Mouse (Mus musculus) CH12.LX (cell line): ENCODE measurements around the gene C1qbp. TPM values are rescaled to one million over a fixed set of nuclear protein-coding genes. Genes with fewer than 3 reads are reported as not detected.

Source experiments
- DNase-seq: peaks from one replicate; pipeline ENCODE4 v3.0.0-alpha.2; 2013; ENCODE audit errors: extremely low read depth
- H3K27ac ChIP-seq: 2 replicates; pipeline ENCODE4 v1.5.1; 2012; ENCODE audit warnings: low read depth, mild to moderate bottlenecking, control low read depth, moderate library complexity; ENCODE audit not compliant: insufficient read depth
- H3K27me3 ChIP-seq: replicated peaks from 2 replicates; pipeline ENCODE3; 2012; ENCODE audit warnings: inconsistent platforms
- H3K36me3 ChIP-seq, 2 experiments: replicated peaks in 1 of 2; 2 replicates each; pipeline versions ENCODE3 to v1.6.1; 2012; ENCODE audit warnings: inconsistent platforms in 1 of 2, low read length in 1 of 2, mild to moderate bottlenecking in 1 of 2, mixed read lengths in 1 of 2, moderate library complexity in 1 of 2; ENCODE audit not compliant: control insufficient read depth in 1 of 2, insufficient read depth in 1 of 2
- H3K4me1 ChIP-seq, 2 experiments: 2 replicates each; pipeline ENCODE4 v1.6.1; 2012; ENCODE audit warnings: inconsistent platforms in 1 of 2, moderate library complexity in 1 of 2; ENCODE audit not compliant: insufficient read depth in 2 of 2, control insufficient read depth in 1 of 2
- H3K4me2 ChIP-seq: 2 replicates; pipeline ENCODE4 v1.6.1; 2012; ENCODE audit warnings: low read depth, mild to moderate bottlenecking, control low read depth; ENCODE audit not compliant: poor library complexity, insufficient read depth, severe bottlenecking
- H3K4me3 ChIP-seq, 3 experiments: fragments of 150-350 bp in 1 of 3; sonication (generic) in 1 of 3; replicated peaks in 1 of 3; 2 replicates each; pipeline versions ENCODE3 to v1.5.1; 2011 to 2012; ENCODE audit warnings: low read depth in 2 of 3, low read length in 2 of 3, mild to moderate bottlenecking in 2 of 3, moderate library complexity in 2 of 3, control low read depth in 1 of 3, improper control_type of control experiment in 1 of 3, inconsistent platforms in 1 of 3, mixed read lengths in 1 of 3; ENCODE audit not compliant: poor library complexity in 1 of 3
- H3K79me2 ChIP-seq: replicated peaks from 2 replicates; pipeline ENCODE4 v1.6.1; 2012; ENCODE audit warnings: mild to moderate bottlenecking, moderate library complexity; ENCODE audit not compliant: control insufficient read depth, poor library complexity, insufficient read depth, severe bottlenecking; ENCODE audit errors: extremely low read depth
- H3K9ac ChIP-seq: 2 replicates; pipeline ENCODE4 v1.6.1; 2012; ENCODE audit warnings: low read depth, mild to moderate bottlenecking, control low read depth, moderate library complexity; ENCODE audit not compliant: insufficient read depth
- H3K9me3 ChIP-seq: replicated peaks from 2 replicates; pipeline ENCODE3; 2012; ENCODE audit warnings: low read length, inconsistent platforms, mixed read lengths
- CHD1 ChIP-seq: IDR thresholded peaks from 2 replicates; pipeline ENCODE4 v1.6.1; 2012; ENCODE audit warnings: low read depth, low read length, improper control_type of control experiment, inconsistent platforms
- CHD2 ChIP-seq: IDR thresholded peaks from 2 replicates; pipeline ENCODE4 v1.6.1; 2011; ENCODE audit warnings: low read length, improper control_type of control experiment
- E2F4 ChIP-seq: IDR thresholded peaks from 2 replicates; pipeline ENCODE4 v1.6.1; 2011; ENCODE audit warnings: low read depth, low read length, improper control_type of control experiment; ENCODE audit not compliant: insufficient replicate concordance
- ELF1 ChIP-seq: IDR thresholded peaks from 2 replicates; pipeline ENCODE4 v1.6.1; 2014; ENCODE audit warnings: low read depth, mild to moderate bottlenecking, inconsistent platforms, low read length, improper control_type of control experiment
- EP300 ChIP-seq: IDR thresholded peaks from 2 replicates; pipeline ENCODE4 v1.6.1; 2011; ENCODE audit warnings: low read length, improper control_type of control experiment
- ETS1 ChIP-seq: conservative IDR thresholded peaks from 2 replicates; pipeline ENCODE4 v1.6.1; 2012; ENCODE audit warnings: low read depth, mild to moderate bottlenecking, inconsistent platforms, low read length, improper control_type of control experiment, moderate library complexity
- GABPA ChIP-seq: IDR thresholded peaks from 2 replicates; pipeline ENCODE4 v1.6.1; 2012; ENCODE audit warnings: low read depth, low read length, improper control_type of control experiment, inconsistent platforms; ENCODE audit not compliant: insufficient replicate concordance
- HCFC1 ChIP-seq: IDR thresholded peaks from 2 replicates; pipeline ENCODE4 v1.6.1; 2012; ENCODE audit warnings: low read depth, mild to moderate bottlenecking, inconsistent platforms, low read length, improper control_type of control experiment
- IRF4 ChIP-seq: IDR thresholded peaks from 2 replicates; pipeline ENCODE4 v1.6.1; 2014; ENCODE audit warnings: low read depth, mild to moderate bottlenecking, inconsistent platforms, low read length, improper control_type of control experiment
- JUN ChIP-seq: IDR thresholded peaks from 2 replicates; pipeline ENCODE4 v1.6.1; 2011; ENCODE audit warnings: low read depth, mild to moderate bottlenecking, low read length, improper control_type of control experiment, moderate library complexity; ENCODE audit not compliant: insufficient read depth
- KAT2A ChIP-seq: IDR thresholded peaks from 2 replicates; pipeline ENCODE4 v1.6.1; 2012; ENCODE audit warnings: low read length, improper control_type of control experiment, inconsistent platforms; ENCODE audit not compliant: insufficient replicate concordance
- MAX ChIP-seq: IDR thresholded peaks from 2 replicates; pipeline ENCODE4 v1.6.1; 2011; ENCODE audit warnings: low read length, improper control_type of control experiment
- MAZ ChIP-seq: IDR thresholded peaks from 2 replicates; pipeline ENCODE4 v1.6.1; 2012; ENCODE audit warnings: low read depth, mild to moderate bottlenecking, inconsistent platforms, low read length, improper control_type of control experiment, moderate library complexity
- MEF2A ChIP-seq: IDR thresholded peaks from 2 replicates; pipeline ENCODE4 v1.6.1; 2014; ENCODE audit warnings: low read depth, mild to moderate bottlenecking, inconsistent platforms, low read length, improper control_type of control experiment, borderline replicate concordance
- MXI1 ChIP-seq: IDR thresholded peaks from 2 replicates; pipeline ENCODE4 v1.6.1; 2011; ENCODE audit warnings: mild to moderate bottlenecking, low read depth, low read length, improper control_type of control experiment
- MYC ChIP-seq: IDR thresholded peaks from 2 replicates; pipeline ENCODE4 v1.6.1; 2011; ENCODE audit warnings: low read depth, mild to moderate bottlenecking, improper control_type of control experiment, low read length
- NELFE ChIP-seq: IDR thresholded peaks from 2 replicates; pipeline ENCODE4 v1.6.1; 2011; ENCODE audit warnings: low read depth, low read length, improper control_type of control experiment
- NRF1 ChIP-seq: IDR thresholded peaks from 2 replicates; pipeline ENCODE4 v1.6.1; 2014; ENCODE audit warnings: low read depth, mild to moderate bottlenecking, inconsistent platforms, low read length, improper control_type of control experiment, moderate library complexity
- POLR2A ChIP-seq: IDR thresholded peaks from 2 replicates; pipeline ENCODE4 v1.6.1; 2011; ENCODE audit warnings: low read depth, mild to moderate bottlenecking, improper control_type of control experiment, low read length
- POLR2AphosphoS2 ChIP-seq: IDR thresholded peaks from 2 replicates; pipeline ENCODE4 v1.6.1; 2011; ENCODE audit warnings: low read depth, low read length, improper control_type of control experiment
- RAD21 ChIP-seq: IDR thresholded peaks from 2 replicates; pipeline ENCODE4 v1.6.1; 2011; ENCODE audit warnings: low read depth, mild to moderate bottlenecking, low read length, improper control_type of control experiment, moderate library complexity
- SIN3A ChIP-seq: IDR thresholded peaks from 2 replicates; pipeline ENCODE4 v1.6.1; 2012; ENCODE audit warnings: low read length, improper control_type of control experiment, inconsistent platforms
- SMC3 ChIP-seq: IDR thresholded peaks from 2 replicates; pipeline ENCODE4 v1.6.1; 2011; ENCODE audit warnings: low read depth, low read length, improper control_type of control experiment
- TBP ChIP-seq: conservative IDR thresholded peaks from 2 replicates; pipeline ENCODE4 v1.6.1; 2011; ENCODE audit warnings: low read depth, low read length, improper control_type of control experiment
- TCF12 ChIP-seq: IDR thresholded peaks from 2 replicates; pipeline ENCODE4 v1.6.1; 2014; ENCODE audit warnings: low read depth, mild to moderate bottlenecking, inconsistent platforms, low read length, improper control_type of control experiment
- USF1 ChIP-seq: IDR thresholded peaks from 2 replicates; pipeline ENCODE4 v1.6.1; 2014; ENCODE audit warnings: low read depth, mild to moderate bottlenecking, inconsistent platforms, low read length, improper control_type of control experiment
- ZKSCAN1 ChIP-seq: IDR thresholded peaks from 2 replicates; pipeline ENCODE4 v1.6.1; 2012; ENCODE audit warnings: low read depth, inconsistent platforms, low read length, improper control_type of control experiment, borderline replicate concordance
- ZMIZ1 ChIP-seq: IDR thresholded peaks from 2 replicates; pipeline ENCODE4 v1.6.1; 2012; ENCODE audit warnings: low read depth, mild to moderate bottlenecking, inconsistent platforms, low read length, improper control_type of control experiment
- ZNF384 ChIP-seq: IDR thresholded peaks from 2 replicates; pipeline ENCODE4 v1.6.1; 2012; ENCODE audit warnings: low read depth, low read length, improper control_type of control experiment, inconsistent platforms
- dilution Hi-C: fragments of 300-500 bp; cut with MboI; formaldehyde crosslinking; loops from 2 replicates; pipeline ENCODE4 v1.14.3; 2020; ENCODE audit warnings: low sequenced_read_pairs; ENCODE audit not compliant: extremely low pct_unique_long_range_greater_than_20kb, extremely low pct_ligation_motif_present
- in situ Hi-C: fragments of 300-500 bp; cut with MboI; formaldehyde crosslinking; loops from 3 replicates; pipeline ENCODE4 v1.14.3; 2019; ENCODE audit warnings: low sequenced_read_pairs, low pct_ligation_motif_present, low pct_unique_long_range_greater_than_20kb, mixed read lengths
- polyA plus RNA-seq: library from polyadenylated mRNA; unstranded; fragments of >175 nt; gene quantifications from 2 replicates; pipeline ENCODE4 v1.2.1, GENCODE M21; 2012; ENCODE audit warnings: low read depth; ENCODE audit not compliant: insufficient read length
- total RNA-seq, 2 experiments: library from RNA; depleted of rRNA; stranded (reverse); fragments of 300-350 nt in 1 of 2; fragments of >200 nt in 1 of 2; gene quantifications; 2 replicates each; pipeline ENCODE4 v1.2.3; 2012 to 2014

Gene C1qbp
- total and polyA plus RNA-seq, 3 experiments, result 150 to 917 (median 320) TPM

DNA sequence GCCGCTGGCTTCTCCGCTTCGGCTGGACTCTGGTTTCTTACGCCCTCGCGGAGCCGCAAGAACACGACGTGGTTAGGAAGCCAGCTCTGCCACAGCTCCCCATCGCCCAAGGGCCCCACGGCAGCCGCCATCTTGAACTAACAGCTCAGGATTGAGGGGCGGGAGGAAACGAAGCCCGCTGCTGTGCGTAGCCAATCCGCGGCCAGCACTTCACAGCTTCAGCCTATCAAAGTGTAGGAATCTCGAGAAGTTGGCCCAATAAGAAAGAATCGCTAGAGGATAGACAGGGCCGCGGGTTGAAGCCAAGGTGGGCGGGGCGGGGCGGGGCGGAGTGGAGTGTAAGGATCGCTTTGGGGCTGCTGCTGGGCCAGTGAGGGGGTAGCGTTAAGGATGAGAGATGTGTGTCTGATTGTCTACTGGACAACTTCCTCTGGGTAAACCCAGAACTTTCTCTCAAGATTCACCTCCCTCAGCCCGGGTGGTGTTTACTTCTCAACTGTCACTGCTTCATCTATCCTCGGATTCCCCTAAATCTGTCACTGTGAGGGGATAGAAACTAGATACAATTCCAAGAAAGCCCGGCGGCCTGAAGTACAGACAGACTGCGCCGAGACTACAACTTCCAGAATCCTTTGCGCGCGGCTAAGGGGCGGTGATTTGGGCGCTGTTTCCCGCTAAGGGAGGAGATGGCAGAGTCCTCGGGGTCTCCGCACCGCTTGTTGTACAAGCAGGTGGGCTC, 12.8 kb downstream of the C1qbp start, which contains the start of the genes Nup88 and Rpain:
Gene Nup88 (minus strand): TSS at position 153 of the 739 bp plus-strand sequence.
Gene Rpain (plus strand): TSS at position 393 of the 739 bp plus-strand sequence.
- peak within 1 kb of the TSS; percentile 64 for H3K27ac ChIP-seq
- peak within 1 kb of the TSS; percentile 79 to 96 (median 90) for H3K4me3 ChIP-seq
- H3K4me2 ChIP-seq, result peak within 1 kb of the TSS; percentile 94
- peaks cover 26% of the 10 kb centered on the region for H3K79me2 ChIP-seq
- no peaks in the 10 kb centered on the region for H3K27me3 ChIP-seq
- peaks cover 4 to 44% of the 10 kb centered on the region in 2 experiments; a peak in 3 of 4 replicates for H3K4me1 ChIP-seq
- dilution Hi-C loops, result no loop called here
- H3K9ac ChIP-seq, result peak within 1 kb of the TSS; percentile 83
- H3K36me3 ChIP-seq, result peaks cover 36 to 55% of the 10 kb centered on the region in 2 experiments
- peak; percentile 61 for TF ChIP-seq MYC
- TF ChIP-seq MAX, result peak; percentile 50; the same call in 1 of the 2 replicates
- TF ChIP-seq ZMIZ1, result peak; percentile 80; the same call in 1 of the 2 replicates
- TF ChIP-seq E2F4, result peak; percentile 86; the same call in 1 of the 2 replicates
- no peak for TF ChIP-seq JUN
- TF ChIP-seq POLR2A, result peak; percentile 97
- TF ChIP-seq ZNF384, result no peak
- TF ChIP-seq MXI1, result peak; percentile 71; the same call in 1 of the 2 replicates
- TF ChIP-seq USF1, result no peak
- peak; percentile 55; the same call in 1 of the 2 replicates for TF ChIP-seq NRF1
- TF ChIP-seq EP300, result no peak
- no peak for TF ChIP-seq ZKSCAN1
- TF ChIP-seq SMC3, result no peak
- peak; percentile 92 for TF ChIP-seq MAZ
- TF ChIP-seq RAD21, result no peak
- TF ChIP-seq CHD2, result peak; percentile 85
- TF ChIP-seq TCF12, result peak; percentile 91
- TF ChIP-seq HCFC1, result peak; percentile 93
- TF ChIP-seq ETS1, result 0 out of 2 replicates have a peak, but pooled peaks have one; percentile 18
- peak; percentile 97 for TF ChIP-seq SIN3A
- TF ChIP-seq CHD1, result no peak
- TF ChIP-seq POLR2AphosphoS2, result no peak; the same call in 1 of the 2 replicates
- TF ChIP-seq KAT2A, result peak; percentile 89; the same call in 1 of the 2 replicates
- no peak; the same call in 1 of the 2 replicates for TF ChIP-seq GABPA
- peak; percentile 85 for TF ChIP-seq TBP
- TF ChIP-seq NELFE, result peak; percentile 95
- peak; percentile 54; the same call in 1 of the 2 replicates for TF ChIP-seq ELF1
- peak; percentile 38; the same call in 1 of the 2 replicates for TF ChIP-seq MEF2A
- TF ChIP-seq IRF4, result peak; percentile 43; the same call in 1 of the 2 replicates
- TF ChIP-seq, all 38 proteins: peak for 19
- peak; percentile 99 for DNase-seq
- in situ Hi-C loops, result no loop called here
- H3K9me3 ChIP-seq, result peaks cover 3% of the 10 kb centered on the region
